Mouse (Mus musculus): ENCODE measurements around the gene Lrp8. TPM values are rescaled to one million over a fixed set of nuclear protein-coding genes. Genes with fewer than 3 reads are reported as not detected.

Lrp8 gene
- polyA plus RNA-seq, 1 experiment from 2014 or later, result 3.5 TPM

GRCm38 (mm10) chr4:107849621-107850020 is 47.6 kb downstream of the Lrp8 start:
- no peaks in the 10 kb centered on the region for H3K9me3 ChIP-seq (replicated peaks)
- no peak overlapping the region for H3K9ac ChIP-seq
- H3K27ac ChIP-seq, result no peak overlapping the region
- H3K36me3 ChIP-seq, result peaks cover 1% of the 10 kb centered on the region; the same call in 1 of the 2 replicates
- ATAC-seq (ENCODE audit: low read depth) (no peak), DNase-seq (no peak)
- H3K4me2 ChIP-seq, result no peak overlapping the region
- H3K27me3 ChIP-seq, result peaks cover 15% of the 10 kb centered on the region
- H3K4me3 ChIP-seq (replicated peaks), result no peak overlapping the region
- WGBS (ENCODE audit: insufficient replicate concordance), result 55% methylated on average over 9 of the region's 9 CpGs
- H3K4me1 ChIP-seq (replicated peaks), result 0 out of 2 replicates have a peak, but pooled peaks cover 3% of the 10 kb centered on the region

- H3K4me3 ChIP-seq (replicated peaks), result no peak overlapping the region
- ATAC-seq (ENCODE audit: low read depth), result no peak
- 79% methylated on average over 8 of the region's 8 CpGs for WGBS (ENCODE audit: insufficient replicate concordance)
These were observed 48.0 kb downstream of the Lrp8 start for GRCm38 (mm10) chr4:107850091-107850490.

GRCm38 (mm10) chr4:107853333-107853732 is 51.3 kb downstream of the Lrp8 start:
- Histone ChIP-seq H3K27me3 (no peaks in the 10 kb centered on the region), H3K9ac (no peak overlapping the region), H3K4me2 (no peak overlapping the region), H3K4me1 (replicated peaks) (no peaks in the 10 kb centered on the region), H3K27ac (no peak overlapping the region), H3K9me3 (replicated peaks) (no peaks in the 10 kb centered on the region), H3K4me3 (replicated peaks) (no peak overlapping the region), H3K36me3 (peaks cover 30% of the 10 kb centered on the region)
- DNase-seq (no peak), ATAC-seq (ENCODE audit: low read depth) (no peak)
- 83% methylated on average over 8 of the region's 8 CpGs for WGBS (ENCODE audit: insufficient replicate concordance)

More at GRCm38 (mm10) chr4:107850091-107850490, 48.0 kb downstream of the Lrp8 start:
- 0 out of 2 replicates have a peak, but pooled peaks cover 3% of the 10 kb centered on the region for H3K4me1 ChIP-seq (replicated peaks)
- no peaks in the 10 kb centered on the region for H3K9me3 ChIP-seq (replicated peaks)
- H3K27ac ChIP-seq, result no peak overlapping the region
- no peak overlapping the region for H3K4me2 ChIP-seq
- no peak for DNase-seq
- H3K36me3 ChIP-seq, result peaks cover 6% of the 10 kb centered on the region; the same call in 1 of the 2 replicates
- no peak overlapping the region for H3K9ac ChIP-seq
- peaks cover 15% of the 10 kb centered on the region for H3K27me3 ChIP-seq

- no peak overlapping the region for H3K4me3 ChIP-seq (replicated peaks)
- no peak overlapping the region for H3K9ac ChIP-seq
- ATAC-seq (ENCODE audit: low read depth) (no peak), DNase-seq (no peak)
- no peak overlapping the region for H3K27ac ChIP-seq
- no peaks in the 10 kb centered on the region for H3K27me3 ChIP-seq
- H3K9me3 ChIP-seq (replicated peaks), result no peaks in the 10 kb centered on the region
- 80% methylated on average over 7 of the region's 7 CpGs for WGBS (ENCODE audit: insufficient replicate concordance)
- no peak overlapping the region for H3K4me2 ChIP-seq
- H3K36me3 ChIP-seq, result peaks cover 34% of the 10 kb centered on the region
- no peaks in the 10 kb centered on the region for H3K4me1 ChIP-seq (replicated peaks)
These were observed 51.8 kb downstream of the Lrp8 start for GRCm38 (mm10) chr4:107853836-107854235.

GRCm38 (mm10) chr4:107856958-107857686 is 55.1 kb downstream of the Lrp8 start:
- H3K36me3 ChIP-seq, result peaks cover 57% of the 10 kb centered on the region
- no peaks in the 10 kb centered on the region for H3K9me3 ChIP-seq (replicated peaks)
- H3K9ac ChIP-seq, result no peak overlapping the region
- no peak overlapping the region for H3K27ac ChIP-seq
- DNase-seq (no peak), ATAC-seq (ENCODE audit: low read depth) (no peak)
- H3K4me2 ChIP-seq, result no peak overlapping the region
- no peaks in the 10 kb centered on the region for H3K4me1 ChIP-seq (replicated peaks)
- H3K27me3 ChIP-seq, result no peaks in the 10 kb centered on the region
- 76% methylated on average over 11 of the region's 11 CpGs for whole genome bisulfite sequencing (ENCODE audit: insufficient replicate concordance)
- no peak overlapping the region for H3K4me3 ChIP-seq (replicated peaks)

- Histone ChIP-seq H3K4me2 (no peak overlapping the region), H3K36me3 (peaks cover 64% of the 10 kb centered on the region), H3K27ac (no peak overlapping the region), H3K27me3 (no peaks in the 10 kb centered on the region), H3K9me3 (replicated peaks) (no peaks in the 10 kb centered on the region), H3K4me1 (replicated peaks) (no peaks in the 10 kb centered on the region), H3K4me3 (replicated peaks) (no peak overlapping the region), H3K9ac (no peak overlapping the region)
- DNase-seq (no peak), ATAC-seq (ENCODE audit: low read depth) (no peak)
- WGBS (ENCODE audit: insufficient replicate concordance), result 73% methylated on average over 7 of the region's 7 CpGs
These were observed 56.9 kb downstream of the Lrp8 start for GRCm38 (mm10) chr4:107858995-107859394.

GRCm38 (mm10) chr4:107864866-107865265 is 62.8 kb downstream of the Lrp8 start:
- ATAC-seq (ENCODE audit: low read depth) (no peak), DNase-seq (no peak)
- H3K9me3 ChIP-seq (replicated peaks), result no peaks in the 10 kb centered on the region
- no peak overlapping the region for H3K4me2 ChIP-seq
- peaks cover 31% of the 10 kb centered on the region for H3K36me3 ChIP-seq
- no peak overlapping the region for H3K27ac ChIP-seq
- H3K27me3 ChIP-seq, result no peaks in the 10 kb centered on the region
- no peaks in the 10 kb centered on the region for H3K4me1 ChIP-seq (replicated peaks)
- no peak overlapping the region for H3K4me3 ChIP-seq (replicated peaks)
- 76% methylated on average over 4 of the region's 4 CpGs for WGBS (ENCODE audit: insufficient replicate concordance)
- H3K9ac ChIP-seq, result no peak overlapping the region

GRCm38 (mm10) chr4:107879254-107880050 is 77.4 kb downstream of the Lrp8 start, which contains the start of gene Magoh:
Magoh (plus strand) TSS chr4:107879755.
- WGBS (ENCODE audit: insufficient replicate concordance), result 2% methylated on average over 48 of the region's 48 CpGs
- peaks cover 36% of the 10 kb centered on the region for H3K36me3 ChIP-seq
- peak; percentile 94 for DNase-seq

GRCm38 (mm10) chr4:107881631-107882030 is 79.6 kb downstream of the Lrp8 start:
- DNase-seq (no peak), ATAC-seq (ENCODE audit: low read depth) (no peak)
- WGBS (ENCODE audit: insufficient replicate concordance), result 86% methylated on average over 1 of the region's 1 CpGs
- Histone ChIP-seq H3K27me3 (no peaks in the 10 kb centered on the region), H3K4me1 (replicated peaks) (peaks cover 26% of the 10 kb centered on the region), H3K4me2 (no peak overlapping the region), H3K4me3 (replicated peaks) (no peak overlapping the region), H3K9me3 (replicated peaks) (no peaks in the 10 kb centered on the region), H3K36me3 (peaks cover 57% of the 10 kb centered on the region), H3K27ac (no peak overlapping the region), H3K9ac (no peak overlapping the region)

More at GRCm38 (mm10) chr4:107879254-107880050, 77.4 kb downstream of the Lrp8 start, which contains the start of gene Magoh:
- Histone ChIP-seq H3K9ac (peak within 1 kb of the TSS; percentile 85), H3K4me2 (peak within 1 kb of the TSS; percentile 85), H3K4me3 (replicated peaks) (peak within 1 kb of the TSS; percentile 84), H3K4me1 (replicated peaks) (peaks cover 26% of the 10 kb centered on the region), H3K27ac (peak within 1 kb of the TSS; percentile 67), H3K27me3 (no peaks in the 10 kb centered on the region), H3K9me3 (replicated peaks) (no peaks in the 10 kb centered on the region)
- peak; percentile 95 for ATAC-seq (ENCODE audit: low read depth)

- Histone ChIP-seq H3K9ac (no peak overlapping the region), H3K36me3 (peaks cover 59% of the 10 kb centered on the region), H3K27ac (no peak overlapping the region), H3K9me3 (replicated peaks) (no peaks in the 10 kb centered on the region), H3K4me1 (replicated peaks) (peaks cover 35% of the 10 kb centered on the region), H3K27me3 (no peaks in the 10 kb centered on the region), H3K4me3 (replicated peaks) (no peak overlapping the region), H3K4me2 (no peak overlapping the region)
- WGBS (ENCODE audit: insufficient replicate concordance), result 71% methylated on average over 7 of the region's 7 CpGs
- DNase-seq, result no peak
- ATAC-seq (ENCODE audit: low read depth), result no peak
These were observed 84.3 kb downstream of the Lrp8 start for GRCm38 (mm10) chr4:107886371-107886770.

- Histone ChIP-seq H3K4me3 (replicated peaks) (peak overlapping the region; percentile 73), H3K27me3 (no peaks in the 10 kb centered on the region), H3K27ac (peak overlapping the region; percentile 84), H3K36me3 (peaks cover 56% of the 10 kb centered on the region), H3K9me3 (replicated peaks) (no peaks in the 10 kb centered on the region), H3K4me1 (replicated peaks) (peaks cover 31% of the 10 kb centered on the region), H3K4me2 (peak overlapping the region; percentile 90), H3K9ac (peak overlapping the region; percentile 74)
- DNase-seq, result no peak
- WGBS (ENCODE audit: insufficient replicate concordance), result 2% methylated on average over 12 of the region's 12 CpGs
- peak; percentile 16 for ATAC-seq (ENCODE audit: low read depth)
These were observed 87.3 kb downstream of the Lrp8 start for GRCm38 (mm10) chr4:107889385-107889730.

Data from liver, embryonic 13.5 days (tissue).